Mouse (Mus musculus) ES-E14 (cell line): ENCODE results near the gene Repin1.

ENCODE experiments used
- HCFC1 ChIP-seq: IDR thresholded peaks from 2 replicates; pipeline ENCODE4 v1.6.1; 2012; ENCODE audit warnings: low read length, inconsistent platforms, borderline replicate concordance; ENCODE audit not compliant: insufficient read depth
- MAFK ChIP-seq: IDR thresholded peaks from 2 replicates; pipeline ENCODE4 v1.6.1; 2014; ENCODE audit warnings: mild to moderate bottlenecking, low read depth, low read length, inconsistent platforms; ENCODE audit not compliant: insufficient read depth
- ZC3H11A ChIP-seq: IDR thresholded peaks from 2 replicates; pipeline ENCODE4 v1.6.1; 2012; ENCODE audit warnings: low read depth, mild to moderate bottlenecking, inconsistent platforms, low read length, borderline replicate concordance
- ZNF384 ChIP-seq: IDR thresholded peaks from 2 replicates; pipeline ENCODE4 v1.6.1; 2012; ENCODE audit warnings: low read depth, low read length, inconsistent platforms

- TF ChIP-seq ZC3H11A (no peak), ZNF384 (no peak), HCFC1 (no peak), MAFK (no peak)
Measured at GRCm38 (mm10) chr6:48646995-48647394, 53.3 kb downstream of the Repin1 start, which contains the start of gene Gimap8.
